Mouse (Mus musculus): Measurements from ENCODE around the gene Cpsf4. TPM values are rescaled to one million over a fixed set of nuclear protein-coding genes. Genes with fewer than 3 reads are reported as not detected.
"Not testable (repeated sequence)": the region's sequence is repeated elsewhere in the genome, so short reads cannot be mapped to it uniquely, and the experiment has no call there.

Cpsf4 gene
- polyA plus RNA-seq (2011; ENCODE audit: insufficient read length, low read depth, missing spikeins), result 15.1 and 20.1 TPM in 2 replicates

- no peaks in the 10 kb centered on the region for H3K4me1 ChIP-seq (ENCODE audit: control insufficient read depth, insufficient read depth, low read length)
- H3K4me3 ChIP-seq (ENCODE audit: insufficient read depth, low read length), result peak within 1 kb of the TSS; percentile 100
- no peak for TF ChIP-seq CTCF (IDR thresholded peaks at IDR 0.05; ENCODE audit: borderline replicate concordance, insufficient read depth, low read length)
- peak; percentile 90 for TF ChIP-seq POLR2A (IDR thresholded peaks at IDR 0.05; ENCODE audit: low read depth, low read length)
These were observed at the start of gene Cpsf4, which contains the start of gene Ptcd1 for GRCm38 (mm10) chr5:145166536-145167305. Gene Cpsf4 (plus strand): TSS chr5:145167213. Gene Ptcd1 (minus strand): TSS chr5:145167108.

DNA sequence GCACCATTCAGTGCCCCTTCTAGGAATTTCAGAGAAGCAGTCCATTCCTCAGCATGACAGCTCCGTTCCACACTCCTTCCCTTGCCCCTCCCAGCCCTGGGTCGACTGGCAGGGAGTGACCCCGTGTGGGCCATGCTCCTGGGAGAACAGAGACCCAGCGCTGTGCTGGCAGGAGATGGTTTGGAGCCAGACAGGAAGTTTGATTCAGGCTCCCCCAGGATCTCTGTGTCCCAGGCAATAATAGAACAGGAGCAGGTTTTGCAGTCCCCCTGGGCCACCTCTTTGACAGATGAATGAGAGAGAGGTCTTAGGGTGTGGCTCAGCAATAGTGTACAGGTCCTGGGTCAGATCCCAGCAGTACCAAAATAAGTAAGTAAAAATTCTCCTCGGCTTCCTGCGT, 49.0 kb upstream of the Cpsf4 start:
- Histone ChIP-seq H3K4me3 (ENCODE audit: insufficient read depth, low read length) (no peak overlapping the region), H3K4me1 (ENCODE audit: control insufficient read depth, insufficient read depth, low read length) (no peaks in the 10 kb centered on the region)

More at GRCm38 (mm10) chr5:145166536-145167305, at the start of gene Cpsf4, which contains the start of gene Ptcd1:
- peak within 1 kb of the TSS; percentile 66 for H3K27ac ChIP-seq (ENCODE audit: insufficient read depth, low read length)

DNA sequence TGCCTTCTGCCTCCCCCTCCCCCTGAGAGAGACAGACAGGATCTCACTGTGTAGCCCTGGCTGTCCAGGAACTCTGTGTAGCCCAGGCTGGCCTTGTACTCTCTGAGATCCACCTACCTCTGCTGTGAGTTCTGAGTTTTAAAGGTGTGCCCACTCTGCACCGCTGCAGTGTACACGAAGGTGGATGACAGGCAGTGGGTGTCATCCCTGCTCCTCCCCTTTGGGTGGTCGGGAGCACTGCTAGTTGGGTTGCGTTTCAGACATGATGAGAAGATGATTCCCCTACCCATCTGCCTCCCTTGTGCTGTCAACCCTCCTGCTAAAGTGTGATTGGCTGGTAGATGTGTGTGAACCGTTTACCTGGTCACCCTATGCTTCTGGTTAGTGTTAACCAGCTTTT, 48.6 kb upstream of the Cpsf4 start:
- H3K27ac ChIP-seq (ENCODE audit: insufficient read depth, low read length), result no peak overlapping the region
- no peak overlapping the region for H3K4me3 ChIP-seq (ENCODE audit: insufficient read depth, low read length)
- TF ChIP-seq POLR2A (IDR thresholded peaks at IDR 0.05; ENCODE audit: low read depth, low read length) (no peak), CTCF (IDR thresholded peaks at IDR 0.05; ENCODE audit: borderline replicate concordance, insufficient read depth, low read length) (no peak)
- H3K4me1 ChIP-seq (ENCODE audit: control insufficient read depth, insufficient read depth, low read length), result no peaks in the 10 kb centered on the region

More for the DNA sequence above, 49.0 kb upstream of the Cpsf4 start:
- no peak overlapping the region for H3K27ac ChIP-seq (ENCODE audit: insufficient read depth, low read length)
- TF ChIP-seq POLR2A (IDR thresholded peaks at IDR 0.05; ENCODE audit: low read depth, low read length), result no peak
- no peak for TF ChIP-seq CTCF (IDR thresholded peaks at IDR 0.05; ENCODE audit: borderline replicate concordance, insufficient read depth, low read length)

GRCm38 (mm10) chr5:145119385-145119784, 47.6 kb upstream of the Cpsf4 start:
- Histone ChIP-seq H3K27ac (ENCODE audit: insufficient read depth, low read length) (no peak overlapping the region), H3K4me3 (ENCODE audit: insufficient read depth, low read length) (no peak overlapping the region), H3K4me1 (ENCODE audit: control insufficient read depth, insufficient read depth, low read length) (no peaks in the 10 kb centered on the region)
- TF ChIP-seq CTCF (IDR thresholded peaks at IDR 0.05; ENCODE audit: borderline replicate concordance, insufficient read depth, low read length), result peak; percentile 42; the same call in 1 of the 2 replicates
- no peak for TF ChIP-seq POLR2A (IDR thresholded peaks at IDR 0.05; ENCODE audit: low read depth, low read length)

GRCm38 (mm10) chr5:145120921-145121320, 46.1 kb upstream of the Cpsf4 start:
- no peak overlapping the region for H3K4me3 ChIP-seq (ENCODE audit: insufficient read depth, low read length)
- H3K4me1 ChIP-seq (ENCODE audit: control insufficient read depth, insufficient read depth, low read length), result no peaks in the 10 kb centered on the region
- no peak overlapping the region for H3K27ac ChIP-seq (ENCODE audit: insufficient read depth, low read length)
- TF ChIP-seq POLR2A (IDR thresholded peaks at IDR 0.05; ENCODE audit: low read depth, low read length) (no peak), CTCF (IDR thresholded peaks at IDR 0.05; ENCODE audit: borderline replicate concordance, insufficient read depth, low read length) (no peak)

- Histone ChIP-seq H3K27ac (ENCODE audit: insufficient read depth, low read length) (no peak overlapping the region), H3K4me1 (ENCODE audit: control insufficient read depth, insufficient read depth, low read length) (no peaks in the 10 kb centered on the region), H3K4me3 (ENCODE audit: insufficient read depth, low read length) (no peak overlapping the region)
- TF ChIP-seq CTCF (IDR thresholded peaks at IDR 0.05; ENCODE audit: borderline replicate concordance, insufficient read depth, low read length) (no peak), POLR2A (IDR thresholded peaks at IDR 0.05; ENCODE audit: low read depth, low read length) (no peak)
These were observed 43.6 kb upstream of the Cpsf4 start for GRCm38 (mm10) chr5:145123396-145123795.

DNA sequence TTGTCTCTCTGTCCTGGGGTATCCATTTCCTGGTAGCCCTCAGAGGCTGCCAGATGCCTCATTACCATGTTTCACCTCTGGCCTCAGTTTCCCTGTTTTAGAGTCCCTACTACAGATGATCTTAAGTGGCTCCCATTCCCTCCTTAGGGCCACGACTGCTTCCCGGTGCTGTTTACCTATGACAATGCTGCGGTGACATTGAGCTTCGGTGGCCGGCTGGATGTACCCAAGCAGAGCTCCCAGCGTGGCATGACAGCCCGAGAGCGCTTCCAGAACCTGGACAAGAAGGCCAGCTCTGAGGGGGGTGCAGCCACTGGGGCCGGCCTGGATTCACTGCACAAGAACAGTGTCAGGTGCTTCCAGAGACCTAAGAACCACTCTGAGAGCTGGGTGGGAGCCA, 40.4 kb upstream of the Cpsf4 start:
- TF ChIP-seq POLR2A (IDR thresholded peaks at IDR 0.05; ENCODE audit: low read depth, low read length) (no peak), CTCF (IDR thresholded peaks at IDR 0.05; ENCODE audit: borderline replicate concordance, insufficient read depth, low read length) (no peak)
- H3K4me3 ChIP-seq (ENCODE audit: insufficient read depth, low read length), result no peak overlapping the region

DNA sequence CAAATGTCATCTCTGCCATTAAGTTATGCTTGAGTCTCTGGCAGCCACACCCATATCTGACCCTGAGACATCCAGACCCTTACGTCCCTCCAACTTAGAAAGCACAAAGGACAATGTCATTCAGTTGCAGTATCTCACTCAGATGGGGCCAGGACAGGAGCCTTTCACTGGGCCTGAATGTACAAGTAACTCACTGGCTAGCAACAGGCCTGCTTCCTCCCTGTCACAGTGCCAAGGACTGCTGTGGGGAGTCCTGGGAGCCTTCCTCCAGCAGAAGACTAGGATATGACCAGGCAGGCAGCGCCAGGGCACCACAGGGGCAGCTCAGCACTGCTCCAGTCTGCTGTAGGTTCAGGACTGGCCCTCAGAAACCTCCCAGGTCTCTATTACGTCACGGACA, 37.9 kb upstream of the Cpsf4 start:
- peak overlapping the region; percentile 21 for H3K27ac ChIP-seq (ENCODE audit: insufficient read depth, low read length)
- H3K4me3 ChIP-seq (ENCODE audit: insufficient read depth, low read length), result no peak overlapping the region
- peaks cover 3% of the 10 kb centered on the region; the same call in 1 of the 2 replicates for H3K4me1 ChIP-seq (ENCODE audit: control insufficient read depth, insufficient read depth, low read length)
- TF ChIP-seq POLR2A (IDR thresholded peaks at IDR 0.05; ENCODE audit: low read depth, low read length) (0 out of 2 replicates have a peak, but pooled peaks have one; percentile 21), CTCF (IDR thresholded peaks at IDR 0.05; ENCODE audit: borderline replicate concordance, insufficient read depth, low read length) (no peak)

More for the DNA sequence above, 40.4 kb upstream of the Cpsf4 start:
- Histone ChIP-seq H3K27ac (ENCODE audit: insufficient read depth, low read length) (no peak overlapping the region), H3K4me1 (ENCODE audit: control insufficient read depth, insufficient read depth, low read length) (peaks cover 3% of the 10 kb centered on the region; the same call in 1 of the 2 replicates)

- peak overlapping the region; percentile 23; the same call in 1 of the 2 replicates for H3K27ac ChIP-seq (ENCODE audit: insufficient read depth, low read length)
- H3K4me1 ChIP-seq (ENCODE audit: control insufficient read depth, insufficient read depth, low read length); H3K4me3 ChIP-seq (ENCODE audit: insufficient read depth, low read length): not testable (repeated sequence)
These were observed 37.2 kb upstream of the Cpsf4 start for GRCm38 (mm10) chr5:145129773-145130172.

DNA sequence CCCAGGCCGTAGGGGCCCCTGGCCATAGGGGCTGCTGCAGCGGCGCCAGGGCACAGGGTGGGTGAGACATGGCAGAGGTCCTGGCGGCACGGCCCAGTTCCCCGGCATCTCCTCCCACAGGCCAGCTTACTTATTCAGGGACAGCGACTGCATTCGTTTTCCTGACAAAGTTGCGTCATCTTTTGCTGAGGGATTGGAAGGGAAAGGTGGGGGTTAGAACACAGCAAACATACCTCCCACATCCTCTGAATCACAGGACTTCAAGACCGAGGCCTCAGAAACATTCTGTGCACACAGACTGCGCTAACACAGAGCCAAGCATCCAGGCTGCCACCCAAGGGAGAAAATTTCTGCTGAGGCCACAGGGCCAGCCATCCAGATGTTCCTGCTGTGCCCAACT, 36.8 kb upstream of the Cpsf4 start:
- no peak for TF ChIP-seq CTCF (IDR thresholded peaks at IDR 0.05; ENCODE audit: borderline replicate concordance, insufficient read depth, low read length)
- TF ChIP-seq POLR2A (IDR thresholded peaks at IDR 0.05; ENCODE audit: low read depth, low read length), result no peak; the same call in 1 of the 2 replicates
- H3K4me3 ChIP-seq (ENCODE audit: insufficient read depth, low read length), result no peak overlapping the region
- peak overlapping the region; percentile 23 for H3K27ac ChIP-seq (ENCODE audit: insufficient read depth, low read length)
- peaks cover 3% of the 10 kb centered on the region; the same call in 1 of the 2 replicates for H3K4me1 ChIP-seq (ENCODE audit: control insufficient read depth, insufficient read depth, low read length)

Data from embryonic fibroblast, embryonic 13.5 days (primary cell).